Mouse (Mus musculus) adrenal gland (tissue): Measurements from ENCODE around the gene Mei4.

Experiments used
- intact Hi-C: fragments of 180-260 bp; cut with DNase I; formaldehyde crosslinking; loops from one replicate; pipeline ENCODE4 v1.15.1; 2025
- long read RNA-seq, 2 experiments: library from polyadenylated mRNA; unstranded; transcript quantifications; one replicate each; pipeline ENCODE4 v2.0.0; 2020; ENCODE audit warnings: borderline replicate concordance in 1 of 2; ENCODE audit not compliant: insufficient replicate concordance in 1 of 2

Gene Mei4
- long read RNA-seq, experiment 1, partial matches to known transcripts, result 0 of 2 reads
- long read RNA-seq, experiment 1, other reads (novel, unspliced or antisense), result 0 of 2 reads
- long read RNA-seq, experiment 2, result 0 reads

DNA sequence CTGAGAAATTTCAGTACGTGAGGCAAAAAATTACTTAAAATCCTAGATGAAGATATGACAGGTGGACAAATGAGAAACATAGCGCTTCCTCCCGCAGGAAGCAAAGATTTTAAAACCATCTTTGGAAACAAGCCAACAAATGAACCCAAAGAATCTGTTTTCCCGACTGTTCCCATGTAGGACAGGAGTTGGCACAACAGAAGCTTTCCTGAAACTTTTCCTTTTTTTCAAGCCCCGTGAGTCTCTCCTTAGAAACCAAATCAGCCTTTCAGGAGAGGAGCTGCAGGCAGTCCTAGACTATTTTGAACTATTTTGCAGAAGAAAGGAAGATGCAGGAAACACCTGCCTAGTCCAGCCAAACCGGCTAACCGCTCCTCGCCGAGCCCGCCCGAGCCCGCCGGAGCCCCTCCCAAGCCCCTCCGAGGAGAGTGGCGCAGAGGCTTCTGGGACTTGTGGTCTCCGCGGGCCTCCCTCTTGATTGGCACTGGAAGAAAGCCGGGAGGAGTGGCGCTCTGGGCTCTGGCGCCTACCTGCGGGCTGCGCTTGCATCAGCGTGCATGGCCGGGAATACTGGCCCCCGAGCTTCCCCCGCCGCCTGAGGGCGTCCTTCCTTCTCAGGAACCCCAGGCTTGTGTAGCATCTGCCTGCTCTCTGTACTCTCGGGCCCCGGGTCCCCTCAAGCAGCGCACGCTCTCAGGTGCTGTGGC is at the start of gene Mei4:
Gene Mei4, plus strand, starts transcription at position 490 of the 707 bp plus-strand sequence.
- intact Hi-C loops, result no loop called here

DNA sequence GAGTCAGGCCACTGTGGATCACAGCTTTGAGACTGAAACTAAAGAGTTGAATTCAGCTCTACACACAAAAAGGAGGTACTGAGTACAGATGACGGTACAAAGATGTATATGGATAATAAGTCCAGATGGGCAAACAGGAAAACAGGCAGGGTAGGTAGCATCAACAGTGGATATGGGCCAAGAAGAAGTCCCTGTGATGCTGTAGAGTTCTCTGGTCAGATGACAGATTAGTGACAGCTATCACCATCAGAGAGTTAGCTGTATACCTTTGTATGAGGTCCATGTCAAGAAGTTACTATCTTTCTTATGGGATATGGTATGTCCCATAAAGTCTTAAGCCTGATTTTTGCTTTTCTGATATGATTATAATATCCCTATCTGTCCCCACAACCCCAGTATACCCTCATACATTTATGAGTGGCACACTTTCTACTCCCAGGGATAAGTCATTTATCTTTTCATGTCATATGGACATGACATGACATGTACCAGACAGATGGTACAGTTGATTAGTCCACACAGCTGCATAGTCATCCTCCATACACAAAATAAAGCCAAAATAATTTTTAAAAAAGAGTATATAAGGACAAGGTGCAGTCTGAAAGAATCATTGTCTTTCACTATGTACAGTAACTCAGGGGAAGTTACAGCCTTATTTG is 43.6 kb upstream of the Mei4 start:
- intact Hi-C loops, result no loop called here

DNA sequence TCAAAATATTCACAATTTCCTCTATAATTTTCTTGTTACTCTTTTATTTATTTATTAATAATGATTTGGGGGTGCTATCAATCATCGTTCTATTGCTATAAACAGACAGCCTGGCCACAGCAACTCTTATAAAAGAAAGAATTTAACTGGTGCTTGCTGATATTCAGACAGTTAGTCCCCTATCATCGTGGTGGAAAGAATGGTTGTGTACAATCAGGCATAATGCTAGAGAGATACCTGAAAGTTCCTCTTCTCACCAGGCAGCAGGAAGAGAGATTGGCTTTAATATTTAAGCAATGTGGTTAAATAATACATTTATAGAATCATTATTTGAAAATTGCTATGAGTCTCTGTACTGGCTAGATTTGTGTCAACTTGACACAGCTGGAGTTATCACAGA is 35.9 kb upstream of the Mei4 start:
- intact Hi-C loops, result no loop called here

DNA sequence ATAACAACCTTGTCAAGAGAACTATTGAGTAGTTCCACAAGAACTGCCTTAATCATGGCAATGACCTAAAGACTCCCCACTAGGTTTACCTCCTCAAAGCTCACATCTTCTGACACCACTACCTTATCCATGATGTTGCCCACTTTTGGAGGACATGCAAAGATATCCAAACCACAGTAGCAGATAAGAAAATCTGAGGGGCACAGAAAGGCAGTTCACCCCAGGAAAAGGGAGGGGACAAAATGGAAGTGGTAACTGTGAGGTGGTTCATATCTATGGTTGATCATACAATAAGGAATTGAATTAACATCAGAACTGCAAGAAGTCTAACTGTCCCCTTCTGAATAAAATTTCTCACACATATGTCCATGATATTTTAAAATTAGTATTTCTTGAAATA is 29.4 kb upstream of the Mei4 start:
- intact Hi-C loops, result no loop called here

DNA sequence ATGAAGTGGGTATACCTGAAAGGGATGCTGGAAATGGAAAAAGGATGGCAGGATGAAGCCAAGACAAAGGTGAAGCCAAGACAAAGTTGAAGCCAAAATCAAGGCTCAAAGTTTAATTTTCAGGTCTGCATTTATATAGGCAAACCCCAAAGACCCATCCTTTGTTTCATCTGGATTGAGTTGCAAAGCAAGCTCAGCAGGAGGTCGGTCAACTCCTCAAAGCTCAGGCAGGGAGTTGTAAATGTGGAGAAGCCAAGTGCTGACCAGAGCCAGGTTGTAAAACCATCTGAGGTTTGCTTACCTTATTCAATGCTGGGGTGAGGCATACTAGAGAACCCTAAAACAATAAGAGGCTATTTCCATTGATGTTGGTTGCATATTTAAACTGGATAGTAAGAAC is 4.6 kb upstream of the Mei4 start:
- intact Hi-C loops, result no loop called here

DNA sequence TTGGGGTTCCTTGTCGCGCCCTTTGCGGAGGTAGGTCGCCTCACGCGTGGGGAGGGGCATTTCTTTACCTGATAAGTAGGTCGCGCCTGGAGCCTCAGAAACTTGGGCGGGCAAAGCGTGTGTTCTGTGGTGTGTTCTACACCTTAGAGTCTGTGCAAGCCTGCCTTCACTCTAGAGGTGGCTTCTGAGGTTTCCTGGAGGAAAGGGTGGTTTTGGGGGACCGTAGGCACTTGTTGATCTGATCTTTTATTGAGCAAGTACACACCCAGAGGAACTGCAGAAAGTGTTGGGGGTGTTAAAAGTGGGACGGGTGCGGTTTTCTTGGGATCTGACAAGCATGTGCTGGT is 391 bp downstream of the Mei4 start:
- intact Hi-C loops, result no loop called here

DNA sequence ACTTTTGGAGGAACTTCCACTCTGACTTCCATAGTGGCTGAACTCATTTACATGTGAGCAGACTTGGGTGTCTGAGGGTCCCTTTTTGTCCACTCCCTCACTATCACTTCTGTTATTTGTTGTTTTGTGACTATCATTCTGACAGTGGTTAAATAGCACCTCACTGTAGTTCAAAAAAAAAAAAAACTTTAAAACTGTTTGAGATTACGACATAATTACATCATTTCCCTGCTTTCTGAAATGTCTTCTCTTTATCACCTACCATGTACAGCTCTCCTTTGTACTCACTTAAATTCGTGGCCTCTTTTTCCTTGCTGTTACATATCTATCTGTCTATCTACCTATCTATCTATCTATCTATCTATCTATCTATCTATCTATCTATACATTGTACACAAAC is 2.6 kb downstream of the Mei4 start:
- intact Hi-C loops, result no loop called here

DNA sequence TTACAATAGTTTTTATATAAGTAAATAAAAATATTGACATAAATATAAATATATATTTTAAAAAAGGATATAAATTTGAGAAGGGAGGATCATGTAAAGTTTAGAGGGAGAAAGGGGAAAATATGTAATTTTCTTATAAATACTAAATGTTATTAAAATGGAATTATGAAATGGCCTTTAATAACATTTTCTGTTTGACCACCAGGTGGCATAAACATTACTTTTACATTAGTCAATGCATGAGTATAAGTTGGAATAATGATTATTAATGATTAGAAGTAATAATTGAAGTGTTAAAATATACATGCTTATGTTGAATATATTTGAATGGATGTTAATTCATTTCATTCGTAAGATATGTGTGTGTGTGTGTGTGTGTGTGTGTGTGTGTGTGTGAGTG is 58.0 kb downstream of the Mei4 start:
- intact Hi-C loops, result loop anchor here (5.0 kb wide), 1 partner anchor 721 kb away; no protein-coding TSS in a partner anchor

DNA sequence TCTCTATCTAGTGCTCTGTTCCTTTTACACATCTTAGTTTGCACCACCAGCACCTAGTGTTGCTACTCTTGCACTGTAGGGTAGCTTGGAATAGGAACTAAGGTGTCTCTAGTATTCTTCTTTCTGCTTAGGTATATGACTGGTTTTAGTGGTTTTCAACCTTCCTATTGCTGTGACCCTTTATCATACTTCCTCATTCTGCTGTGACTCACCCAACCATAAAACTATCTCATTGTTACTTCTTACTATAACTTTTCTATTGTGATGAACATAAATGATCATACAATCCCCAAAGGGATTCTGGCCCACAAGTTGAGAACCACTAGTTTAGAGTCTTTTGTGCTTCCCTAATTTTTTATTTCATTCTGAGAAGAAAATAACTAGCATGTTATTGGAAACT is 61.3 kb downstream of the Mei4 start:
- intact Hi-C loops, result loop anchor here (5.0 kb wide), 1 partner anchor 718 kb away; no protein-coding TSS in a partner anchor

DNA sequence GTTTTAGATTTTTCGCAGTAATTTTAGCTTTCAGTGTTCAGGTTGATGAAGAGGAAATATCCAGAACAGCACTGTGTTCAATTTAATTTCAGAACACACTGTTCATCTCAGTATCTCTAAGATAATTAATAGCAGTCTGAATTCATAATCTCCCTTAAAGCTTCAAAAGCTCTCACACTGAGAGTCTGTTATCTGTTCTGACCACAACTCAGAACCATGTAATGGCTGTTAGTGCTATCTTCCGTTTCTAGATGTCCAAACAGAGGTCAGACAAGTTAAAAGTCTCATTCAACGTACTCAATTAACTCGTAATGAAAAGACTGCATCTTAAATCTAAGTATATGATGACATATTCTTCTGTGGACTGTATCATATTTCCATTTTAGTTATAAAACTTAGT is 77.1 kb downstream of the Mei4 start:
- intact Hi-C loops, result no loop called here

DNA sequence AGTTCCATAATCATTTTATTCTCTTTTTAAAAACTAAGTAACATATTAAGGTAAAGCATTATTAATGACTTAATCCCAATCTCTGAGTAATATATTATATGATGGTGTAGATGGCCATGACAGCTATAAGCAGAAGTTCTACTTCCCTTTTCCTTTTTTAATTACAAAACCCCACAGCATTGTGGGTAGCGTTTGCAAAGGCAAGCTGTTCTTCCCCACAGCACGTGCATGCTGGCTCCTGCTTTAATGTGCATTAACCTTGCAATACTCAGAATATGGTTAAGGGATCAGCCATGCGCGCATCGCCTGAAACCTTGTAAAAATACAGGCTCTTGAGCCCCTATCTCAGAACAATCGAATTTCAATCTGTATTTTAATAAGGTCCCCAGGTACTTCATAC is 82.2 kb downstream of the Mei4 start:
- intact Hi-C loops, result no loop called here

DNA sequence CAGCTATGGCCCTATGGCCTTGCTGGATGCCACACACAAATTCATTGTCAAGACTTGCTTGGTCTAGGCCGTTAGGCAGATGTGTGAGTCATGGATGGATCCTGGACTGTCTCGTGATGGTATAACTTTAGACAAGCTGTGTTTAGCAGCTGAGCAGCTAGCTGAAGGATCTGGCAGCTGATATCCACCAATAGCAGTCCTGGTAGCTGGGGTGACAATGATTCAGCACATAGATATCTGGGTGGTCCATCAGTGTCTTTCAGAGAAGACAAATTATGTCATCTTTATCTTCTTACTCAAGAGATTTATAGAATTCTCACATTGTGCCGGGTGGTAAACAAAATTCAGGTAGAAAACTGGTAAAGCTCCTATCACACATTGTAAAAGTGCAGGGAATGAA is 93.4 kb downstream of the Mei4 start:
- intact Hi-C loops, result no loop called here

DNA sequence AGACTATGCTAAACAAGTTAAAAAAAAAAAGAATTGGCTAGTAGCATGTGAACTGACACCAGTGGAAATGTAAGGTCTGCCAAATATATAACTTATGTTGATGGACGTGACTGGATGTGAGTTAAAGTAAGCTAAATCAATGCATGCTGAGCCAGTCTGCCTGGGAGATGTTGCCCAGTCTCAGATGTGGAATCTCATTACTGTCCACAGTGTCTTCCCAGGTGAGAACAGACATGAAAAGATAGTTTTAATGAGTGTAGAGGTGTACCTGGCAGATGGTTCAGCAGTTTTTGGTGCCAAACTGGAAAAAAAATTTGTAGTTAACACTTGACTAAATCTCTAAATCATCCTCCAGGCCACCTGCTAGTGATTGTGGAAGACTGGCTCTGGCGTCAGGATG is 94.4 kb downstream of the Mei4 start:
- intact Hi-C loops, result no loop called here

DNA sequence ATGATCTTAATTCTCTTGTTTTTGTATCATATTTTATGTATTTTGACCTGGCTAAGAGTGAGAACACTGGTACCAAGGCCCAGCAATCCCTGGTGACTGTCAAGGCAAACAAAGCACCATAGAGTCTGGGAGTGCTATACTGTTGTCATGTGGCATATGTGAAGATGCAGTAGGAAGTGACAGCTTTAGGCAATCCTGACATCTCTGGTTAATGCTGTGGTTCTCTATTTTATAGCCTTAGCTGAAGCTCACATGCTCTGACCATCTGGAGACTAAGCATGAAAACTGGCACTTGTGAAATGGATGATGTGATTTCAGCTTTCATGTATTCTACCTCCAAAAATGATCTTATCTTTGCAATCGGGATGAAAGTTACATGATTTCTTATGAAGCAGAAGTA is 103.3 kb downstream of the Mei4 start:
- intact Hi-C loops, result no loop called here

DNA sequence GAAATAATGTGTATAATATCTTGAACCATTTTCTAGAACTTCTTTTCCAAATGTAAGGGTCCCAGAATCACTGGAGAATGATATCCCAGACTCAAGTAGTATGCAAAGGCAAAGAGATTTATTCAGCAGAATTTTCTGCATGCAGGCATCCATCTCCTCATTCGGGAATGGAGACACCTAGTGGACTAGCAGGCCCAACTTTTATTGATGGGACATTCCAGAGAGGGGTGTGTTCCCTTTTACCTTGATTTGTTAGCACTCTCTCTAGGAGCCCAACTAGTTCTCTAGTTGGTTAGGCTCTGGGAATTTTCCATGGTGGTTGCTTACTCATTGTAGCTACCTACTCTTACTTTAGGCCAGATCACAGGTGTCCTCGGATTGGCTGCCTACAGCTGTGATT is 105.5 kb downstream of the Mei4 start:
- intact Hi-C loops, result no loop called here

DNA sequence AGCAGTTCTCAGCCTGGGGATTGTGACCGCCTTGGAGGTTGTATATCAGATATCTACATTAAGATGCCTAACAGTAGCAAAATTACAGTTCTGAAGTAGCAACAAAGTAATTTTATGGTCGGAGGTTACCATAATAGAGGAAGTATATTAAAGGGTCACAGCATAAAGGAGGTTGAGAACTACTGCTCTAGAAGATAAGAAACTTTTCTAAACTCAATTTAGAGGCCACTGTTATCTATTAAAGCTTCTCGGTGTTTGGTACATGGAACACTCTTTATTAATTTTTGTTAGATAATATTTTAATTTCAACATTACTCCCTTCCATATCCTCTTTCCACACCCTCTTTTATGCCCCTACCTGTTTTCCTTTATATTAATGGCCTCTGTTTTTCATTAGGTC is 119.0 kb downstream of the Mei4 start:
- intact Hi-C loops, result no loop called here

DNA sequence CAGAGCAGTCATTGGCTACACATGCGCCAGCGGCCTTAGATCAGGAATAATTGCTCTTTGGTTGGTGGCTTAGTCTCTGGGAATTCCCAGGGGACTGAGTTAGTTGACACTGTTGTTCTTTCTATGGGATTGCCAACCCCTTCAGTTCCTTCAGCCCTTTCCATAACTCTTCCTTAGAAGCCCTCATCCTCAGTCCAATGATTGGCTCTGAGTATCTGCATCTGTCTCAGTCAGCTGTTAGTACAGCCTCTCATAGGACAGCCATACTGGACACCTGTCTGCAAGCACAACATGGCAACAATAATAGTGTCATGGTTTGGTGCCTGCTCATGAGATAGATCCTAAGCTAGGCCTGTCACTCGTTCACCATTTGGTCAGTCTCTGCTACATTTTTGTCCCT is 149.5 kb downstream of the Mei4 start:
- intact Hi-C loops, result no loop called here

DNA sequence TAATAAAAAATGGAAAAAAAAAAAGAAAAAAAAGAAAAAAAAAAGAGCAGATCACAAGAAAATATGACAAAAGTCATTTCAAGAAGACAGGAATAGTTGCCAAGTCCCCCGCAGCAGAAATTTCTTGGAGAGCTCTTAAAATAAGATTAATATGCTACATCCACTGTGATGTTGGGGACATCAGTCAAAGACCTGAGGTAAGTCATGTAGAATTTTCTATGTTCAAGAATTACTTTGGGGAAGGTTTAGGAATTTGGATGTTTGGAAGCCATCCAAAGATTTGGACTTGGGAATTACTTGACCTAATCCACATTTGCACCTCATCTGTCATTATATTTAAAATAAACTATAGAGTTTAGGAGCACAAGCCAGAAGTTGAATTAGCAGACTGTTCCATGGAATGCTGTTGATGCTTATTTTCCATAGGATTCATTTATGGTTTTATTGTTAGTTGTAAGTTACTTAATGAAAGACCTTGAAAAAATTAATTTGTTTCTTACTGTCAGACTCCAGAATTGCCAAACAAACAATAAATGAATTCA is 179.1 kb downstream of the Mei4 start:
- intact Hi-C loops, result no loop called here

DNA sequence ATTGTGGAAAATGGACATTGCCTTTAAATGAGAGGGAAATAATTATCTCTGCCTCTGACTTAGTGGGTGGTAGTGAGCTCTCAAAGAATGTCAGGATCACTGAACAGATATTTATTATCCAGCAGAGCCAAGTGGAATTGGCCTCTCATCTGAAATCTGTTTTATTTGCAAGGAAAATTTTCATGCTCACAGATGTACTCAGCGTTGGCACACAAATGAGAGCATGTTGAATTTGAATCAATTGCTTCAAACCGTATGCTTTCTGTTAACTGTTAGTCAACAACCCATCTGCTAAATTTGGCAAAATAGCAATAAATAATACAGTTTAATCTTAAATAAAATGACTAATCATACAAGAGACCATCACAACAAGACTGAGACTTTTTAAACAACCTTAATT is 181.0 kb downstream of the Mei4 start:
- intact Hi-C loops, result no loop called here

DNA sequence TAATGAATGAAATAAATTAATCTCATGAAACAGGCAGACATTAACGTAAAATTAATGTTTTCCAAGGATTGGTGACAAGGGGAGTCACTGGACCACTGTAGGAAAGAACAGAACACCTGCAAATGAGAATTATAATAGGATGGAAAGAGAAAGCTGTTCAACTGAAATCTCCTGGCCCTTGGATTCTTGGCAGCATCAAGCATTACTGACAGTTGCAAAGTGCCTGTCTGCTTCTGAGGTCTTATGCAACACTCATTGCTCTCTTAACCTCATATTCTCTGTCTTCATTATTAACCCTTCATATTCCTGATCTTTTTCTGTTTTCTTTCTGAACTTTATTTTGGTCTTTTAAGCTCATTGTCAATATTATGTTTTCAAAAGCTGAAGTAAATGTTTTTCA is 210.4 kb downstream of the Mei4 start:
- intact Hi-C loops, result no loop called here

DNA sequence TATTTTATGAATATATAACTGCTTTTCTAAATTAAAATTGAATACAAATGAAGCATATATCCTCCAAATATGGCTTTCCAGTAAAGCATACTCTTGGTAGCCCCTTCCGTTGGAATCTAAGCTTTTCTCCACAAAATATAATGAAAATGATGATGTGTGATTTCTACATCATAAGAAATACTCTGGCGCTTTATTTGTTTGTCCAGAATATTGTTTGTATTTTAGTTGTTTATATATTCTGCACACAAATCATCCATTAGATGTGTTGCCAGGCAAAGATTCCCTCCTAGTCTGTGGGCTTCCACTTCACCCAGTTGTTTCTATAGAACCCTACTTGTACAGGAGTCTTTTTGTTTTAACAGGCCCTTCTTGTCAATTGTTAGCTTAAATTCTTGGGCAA is 211.8 kb downstream of the Mei4 start:
- intact Hi-C loops, result no loop called here

DNA sequence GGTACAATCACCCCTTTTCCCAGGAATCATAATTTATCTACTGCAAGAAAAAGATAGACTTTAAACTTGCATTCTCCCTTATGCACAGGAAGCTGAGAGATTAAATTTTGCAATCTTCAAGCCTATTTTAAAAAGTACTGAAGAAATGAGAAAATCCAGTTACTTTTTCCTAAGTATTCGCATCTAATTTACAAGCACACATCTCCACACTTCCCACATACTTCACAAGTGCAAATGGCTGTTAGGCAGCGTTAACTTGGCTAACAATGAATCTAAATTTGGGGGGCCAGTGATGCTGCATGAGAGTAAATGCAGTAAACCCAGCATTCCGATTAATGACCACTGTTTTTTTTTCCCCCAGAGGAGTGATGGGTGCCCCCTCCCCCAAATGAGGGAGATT is 232.9 kb downstream of the Mei4 start:
- intact Hi-C loops, result no loop called here

DNA sequence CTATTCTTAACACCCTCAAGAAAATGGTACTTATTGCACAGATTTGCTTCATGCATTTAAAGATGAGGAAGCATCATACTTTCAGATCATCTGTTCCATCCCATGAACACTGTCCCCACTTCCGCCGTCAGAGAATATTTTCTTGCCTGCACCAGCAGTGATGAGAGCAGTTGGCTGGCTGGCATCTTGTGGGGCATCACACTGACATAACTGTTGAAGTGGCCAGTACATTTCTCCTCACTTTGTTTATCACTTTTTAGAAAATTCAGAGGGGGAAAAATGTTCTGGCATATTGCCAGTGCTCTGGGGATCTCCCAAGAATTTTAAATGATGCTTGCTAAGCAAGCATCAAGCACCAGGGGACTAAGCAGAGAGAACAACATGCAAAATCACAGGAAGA is 251.4 kb downstream of the Mei4 start:
- intact Hi-C loops, result no loop called here
